Mouse (Mus musculus) lung, embryonic 15.5 days (tissue): ENCODE data around the gene Zfp740. TPM values are rescaled to one million over a fixed set of nuclear protein-coding genes. Genes with fewer than 3 reads are reported as not detected.
"Not testable (repeated sequence)": the region's sequence is repeated elsewhere in the genome, so short reads cannot be mapped to it uniquely, and the experiment has no call there.

Source experiments
- ATAC-seq: fragments of 200-750 bp; cut with Nextera tagmentation; 2 replicates; pipeline ENCODE4 v1.8.0; 2017; ENCODE audit warnings: moderate number of reproducible peaks, borderline replicate concordance; ENCODE audit not compliant: low FRiP score, low TSS enrichment; ENCODE audit errors: extremely low read depth
- H3K27ac ChIP-seq: fragments of 300-500 bp; sonication (generic); 2 replicates; pipeline ENCODE4 v1.5.1; 2015; ENCODE audit warnings: moderate library complexity, mild to moderate bottlenecking, inconsistent platforms
- H3K27me3 ChIP-seq: fragments of 300-500 bp; sonication (generic); 2 replicates; pipeline ENCODE4 v1.6.1; 2015; ENCODE audit warnings: inconsistent platforms
- H3K36me3 ChIP-seq: fragments of 300-500 bp; sonication (generic); 2 replicates; pipeline ENCODE4 v1.6.1; 2015; ENCODE audit warnings: inconsistent platforms
- H3K4me1 ChIP-seq: fragments of 300-500 bp; sonication (generic); 2 replicates; pipeline ENCODE4 v1.6.1; 2015; ENCODE audit warnings: inconsistent platforms
- H3K4me2 ChIP-seq: fragments of 300-500 bp; sonication (generic); 2 replicates; pipeline ENCODE4 v1.6.1; 2015; ENCODE audit warnings: inconsistent platforms, mild to moderate bottlenecking, moderate library complexity
- H3K4me3 ChIP-seq: fragments of 300-500 bp; sonication (generic); 2 replicates; pipeline ENCODE4 v1.5.1; 2015; ENCODE audit warnings: mild to moderate bottlenecking, inconsistent platforms
- H3K9ac ChIP-seq: fragments of 300-500 bp; sonication (generic); 2 replicates; pipeline ENCODE4 v1.6.1; 2015; ENCODE audit warnings: inconsistent platforms
- H3K9me3 ChIP-seq: fragments of 300-500 bp; sonication (generic); 2 replicates; pipeline ENCODE4 v1.6.1; 2016; ENCODE audit warnings: inconsistent platforms
- WGBS: fragments of 180-500 bp; shearing (Covaris S2); methylation state at CpG from one replicate; pipeline ENCODE4 v1.1.7; 2015; 5-methylcytosine and 5-hydroxymethylcytosine counted together
- polyA plus RNA-seq: library from polyadenylated mRNA; unstranded; fragments of >200 nt; fragmentation: Nextera tagmentation; extraction: Ambion mirVana; gene quantifications from 2 replicates; pipeline ENCODE4 v1.2.1, GENCODE M21; 2015

The Zfp740 gene
- 60.7 and 67.1 TPM in 2 replicates for polyA plus RNA-seq

- peaks cover 20% of the 10 kb centered on the region for H3K36me3 ChIP-seq
- H3K9me3 ChIP-seq = no peaks in the 10 kb centered on the region
- H3K27me3 ChIP-seq = no peaks in the 10 kb centered on the region
- peaks cover 40% of the 10 kb centered on the region for H3K4me1 ChIP-seq
- H3K4me2 ChIP-seq = peak within 1 kb of the TSS; percentile 79
- H3K4me3 ChIP-seq = peak within 1 kb of the TSS; percentile 91
- under 1% methylated on average over 60 of the region's 68 CpGs for WGBS
- peak within 1 kb of the TSS; percentile 100 for H3K27ac ChIP-seq
- ATAC-seq = peak; percentile 96
- peak within 1 kb of the TSS; percentile 97 for H3K9ac ChIP-seq
These were observed at the start of gene Zfp740 for GRCm38 (mm10) chr15:102202971-102203834. Gene Zfp740 (plus strand): TSS chr15:102203249.

GRCm38 (mm10) chr15:102155006-102155405 lies 48.0 kb upstream of the Zfp740 start:
- not testable (repeated sequence) for H3K4me2 ChIP-seq, H3K9me3 ChIP-seq, ATAC-seq, H3K27ac ChIP-seq, H3K9ac ChIP-seq, H3K4me3 ChIP-seq, H3K36me3 ChIP-seq, H3K27me3 ChIP-seq
- 84% methylated on average over 6 of the region's 6 CpGs for WGBS
- H3K4me1 ChIP-seq = peaks cover 13% of the 10 kb centered on the region

DNA sequence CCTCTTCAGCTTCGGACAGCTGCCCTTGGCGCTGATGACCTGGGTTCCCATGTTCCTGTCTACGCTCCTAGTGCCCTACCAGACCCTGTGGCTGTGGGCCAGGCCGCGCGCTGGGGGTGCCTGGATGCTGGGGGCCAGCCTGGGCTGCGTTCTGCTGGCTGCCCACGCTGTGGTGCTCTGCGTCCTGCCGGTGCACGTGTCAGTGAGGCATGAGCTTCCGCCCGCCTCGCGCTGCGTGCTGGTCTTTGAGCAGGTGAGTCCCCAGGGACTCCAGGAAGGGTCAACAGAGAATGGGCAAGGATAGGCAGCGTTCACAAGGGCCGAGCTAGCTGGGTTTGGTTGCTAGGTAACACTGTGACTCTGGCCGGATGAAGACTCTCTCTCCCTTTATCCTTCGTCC lies 46.2 kb upstream of the Zfp740 start:
- no peaks in the 10 kb centered on the region for H3K36me3 ChIP-seq
- H3K4me3 ChIP-seq = no peak overlapping the region
- 39% methylated on average over 20 of the region's 20 CpGs for WGBS
- H3K27me3 ChIP-seq = no peaks in the 10 kb centered on the region
- 0 out of 2 replicates have a peak, but pooled peaks have one; percentile 44 for ATAC-seq
- no peak overlapping the region for H3K4me2 ChIP-seq
- H3K4me1 ChIP-seq = 0 out of 2 replicates have a peak, but pooled peaks cover 3% of the 10 kb centered on the region
- no peaks in the 10 kb centered on the region for H3K9me3 ChIP-seq
- no peak overlapping the region for H3K27ac ChIP-seq
- H3K9ac ChIP-seq = no peak overlapping the region

DNA sequence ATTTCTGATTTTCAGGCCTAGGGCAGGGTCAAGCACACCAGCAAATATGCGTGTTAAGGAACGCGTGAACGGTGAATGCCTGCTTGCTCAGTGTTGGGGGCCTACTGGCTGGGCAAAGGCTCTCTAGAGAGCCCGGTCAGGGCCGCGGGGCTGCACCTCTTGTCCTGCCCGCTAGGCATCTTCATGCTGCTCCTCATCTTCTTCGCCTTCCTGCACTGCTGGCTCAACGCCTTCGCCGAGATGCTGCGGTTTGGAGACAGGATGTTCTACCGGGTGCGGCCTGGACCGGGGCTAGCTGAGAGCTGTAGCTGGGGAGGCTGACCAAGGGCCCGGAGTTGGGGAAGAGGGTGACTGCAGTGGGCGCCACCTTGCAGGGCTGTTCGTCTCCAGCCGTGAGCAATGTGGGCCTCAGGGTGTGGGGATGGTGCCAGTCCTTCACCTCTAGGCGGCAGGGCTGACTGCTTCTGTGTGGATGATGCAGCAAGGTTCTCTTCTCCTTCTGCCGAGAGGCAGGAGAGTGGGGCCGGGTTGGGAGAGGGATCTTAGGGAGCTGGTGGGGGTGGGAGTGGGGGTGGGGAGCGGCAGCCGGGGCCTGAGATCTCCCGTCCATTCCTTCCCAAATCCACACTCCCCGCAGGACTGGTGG lies 42.5 kb upstream of the Zfp740 start:
- no peaks in the 10 kb centered on the region for H3K36me3 ChIP-seq
- WGBS = 53% methylated on average over 27 of the region's 27 CpGs
- no peak for ATAC-seq

GRCm38 (mm10) chr15:102163900-102164693 lies 39.0 kb upstream of the Zfp740 start:
- no peak overlapping the region for H3K9ac ChIP-seq
- peaks cover 11% of the 10 kb centered on the region for H3K4me1 ChIP-seq
- no peak overlapping the region for H3K27ac ChIP-seq
- no peaks in the 10 kb centered on the region for H3K9me3 ChIP-seq
- H3K27me3 ChIP-seq = no peaks in the 10 kb centered on the region
- no peak overlapping the region for H3K4me2 ChIP-seq
- H3K36me3 ChIP-seq = no peaks in the 10 kb centered on the region
- no peak for ATAC-seq
- 50% methylated on average over 3 of the region's 3 CpGs for WGBS
- H3K4me3 ChIP-seq = no peak overlapping the region

More for the DNA sequence above, 42.5 kb upstream of the Zfp740 start:
- Histone ChIP-seq H3K9ac (no peak overlapping the region), H3K4me2 (no peak overlapping the region), H3K9me3 (no peaks in the 10 kb centered on the region), H3K27ac (no peak overlapping the region), H3K4me3 (no peak overlapping the region), H3K4me1 (peaks cover 3% of the 10 kb centered on the region; the same call in 1 of the 2 replicates), H3K27me3 (no peaks in the 10 kb centered on the region)

- no peaks in the 10 kb centered on the region for H3K36me3 ChIP-seq
- no peaks in the 10 kb centered on the region for H3K9me3 ChIP-seq
- peaks cover 11% of the 10 kb centered on the region for H3K4me1 ChIP-seq
- ATAC-seq = no peak
- no peak overlapping the region for H3K27ac ChIP-seq
- WGBS = 30% methylated on average over 6 of the region's 6 CpGs
- H3K4me2 ChIP-seq = no peak overlapping the region
- H3K9ac ChIP-seq = no peak overlapping the region
- H3K27me3 ChIP-seq = no peaks in the 10 kb centered on the region
- no peak overlapping the region for H3K4me3 ChIP-seq
These were observed 37.5 kb upstream of the Zfp740 start for GRCm38 (mm10) chr15:102165468-102166100.

DNA sequence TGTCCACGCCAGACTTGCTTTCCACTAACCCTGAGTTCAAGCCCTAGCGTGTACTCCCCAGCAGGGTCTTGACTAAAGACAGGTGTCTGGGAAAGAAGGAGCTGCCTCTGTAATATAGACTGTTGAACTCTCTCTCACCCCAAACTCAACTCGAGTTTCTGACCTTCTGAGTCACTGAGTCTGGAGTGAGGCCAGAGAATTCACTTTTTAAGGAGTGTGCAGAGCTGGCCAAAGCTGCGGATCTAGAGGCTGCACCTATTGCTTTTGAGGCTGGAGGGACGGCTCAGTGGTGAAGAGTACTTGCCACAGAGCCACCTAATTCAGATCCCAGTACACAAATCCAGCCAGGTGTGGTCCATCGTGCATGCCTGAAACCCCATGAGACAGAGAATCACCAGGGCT lies 35.4 kb upstream of the Zfp740 start:
- H3K27ac ChIP-seq = peak overlapping the region; percentile 48
- H3K27me3 ChIP-seq = no peaks in the 10 kb centered on the region
- ATAC-seq = 0 out of 2 replicates have a peak, but pooled peaks have one; percentile 57
- H3K4me2 ChIP-seq = no peak overlapping the region
- no peaks in the 10 kb centered on the region for H3K9me3 ChIP-seq
- H3K9ac ChIP-seq = no peak overlapping the region
- no peaks in the 10 kb centered on the region; the same call in 1 of the 2 replicates for H3K36me3 ChIP-seq
- 19% methylated on average over 6 of the region's 6 CpGs for WGBS
- no peak overlapping the region for H3K4me3 ChIP-seq
- H3K4me1 ChIP-seq = peaks cover 11% of the 10 kb centered on the region

DNA sequence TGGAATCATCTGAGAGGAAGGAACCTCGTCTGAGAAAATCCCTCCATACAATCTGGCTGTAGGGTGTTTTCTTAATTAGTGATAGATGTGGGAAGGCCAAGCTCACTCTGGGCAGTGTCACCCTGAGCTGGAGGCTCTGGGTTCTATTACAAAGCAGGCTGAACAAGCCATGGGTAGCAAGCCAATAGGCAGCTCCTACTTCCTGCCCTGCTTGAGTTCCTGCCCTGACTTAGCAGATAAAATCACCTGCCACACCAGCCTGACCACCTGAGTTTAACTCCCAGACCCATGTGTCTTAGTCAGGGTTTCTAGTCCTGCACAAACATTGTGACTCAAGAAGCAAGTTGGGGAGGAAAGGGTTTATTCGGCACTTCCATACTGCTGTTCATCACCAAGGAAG lies 34.0 kb upstream of the Zfp740 start:
- Histone ChIP-seq H3K4me1 (peaks cover 11% of the 10 kb centered on the region), H3K4me2 (no peak overlapping the region), H3K9me3 (no peaks in the 10 kb centered on the region), H3K36me3 (no peaks in the 10 kb centered on the region; the same call in 1 of the 2 replicates), H3K9ac (no peak overlapping the region), H3K4me3 (no peak overlapping the region), H3K27ac (no peak overlapping the region), H3K27me3 (no peaks in the 10 kb centered on the region)
- WGBS = 38% methylated on average over 2 of the region's 2 CpGs
- ATAC-seq = no peak

DNA sequence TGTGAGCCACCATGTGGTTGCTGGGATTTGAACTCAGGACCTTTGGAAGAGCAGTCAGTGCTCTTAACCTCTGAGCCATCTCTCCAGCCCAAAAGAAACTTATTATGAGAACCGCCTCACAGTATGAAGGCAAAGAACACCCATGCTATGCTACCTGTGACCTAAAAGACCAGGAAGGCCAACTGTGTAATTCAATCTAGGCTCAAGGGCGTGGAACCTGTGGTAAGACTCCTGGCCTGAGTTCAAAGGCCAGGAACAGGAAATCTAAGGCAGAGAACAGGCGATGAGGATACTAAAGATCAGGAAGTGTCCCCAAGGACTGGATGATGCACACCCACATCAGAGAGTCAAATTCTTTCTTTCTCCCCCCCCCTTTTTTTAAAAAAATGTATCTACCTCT lies 29.5 kb upstream of the Zfp740 start:
- Histone ChIP-seq H3K9ac (no peak overlapping the region), H3K27me3 (no peaks in the 10 kb centered on the region), H3K4me2 (no peak overlapping the region), H3K27ac (no peak overlapping the region), H3K4me1 (no peaks in the 10 kb centered on the region), H3K9me3 (no peaks in the 10 kb centered on the region), H3K36me3 (peaks cover 8% of the 10 kb centered on the region), H3K4me3 (no peak overlapping the region)
- 88% methylated on average over 3 of the region's 3 CpGs for WGBS
- no peak for ATAC-seq

GRCm38 (mm10) chr15:102175736-102176319 lies 27.2 kb upstream of the Zfp740 start:
- Histone ChIP-seq H3K27me3 (no peaks in the 10 kb centered on the region), H3K9ac (no peak overlapping the region), H3K27ac (no peak overlapping the region), H3K4me2 (no peak overlapping the region), H3K4me1 (no peaks in the 10 kb centered on the region), H3K4me3 (no peak overlapping the region), H3K9me3 (no peaks in the 10 kb centered on the region), H3K36me3 (peaks cover 8% of the 10 kb centered on the region)
- WGBS = 80% methylated on average over 16 of the region's 16 CpGs
- ATAC-seq = 0 out of 2 replicates have a peak, but pooled peaks have one; percentile 21
